ENCODE assay signal across 23 mouse cellular contexts in genomic region chr7:139974307-139974706, GRCm38 (mm10). TPM values are rescaled to one million over a fixed set of nuclear protein-coding genes. Genes with fewer than 3 reads are reported as not detected.
A peak's percentile ranks its signal among the peaks of the same experiment; 100 is the strongest.
DNase-seq lines count a peak whose midpoint lies in the region; ATAC-seq lines count a peak whose summit lies in the region.
"Had no signal": no experiment of that assay in that cellular context is flagged by ENCODE, and none has a peak within 500 bp of the region (broad histone marks: within the 10 kb centered on the region; RNA-seq: fewer than 3 reads in every experiment).

No protein-coding gene starts in this region.

- 25% methylated on average over 10 of the region's 10 CpGs for WGBS in liver, embryonic 15.5 days (ENCODE audit: insufficient replicate concordance)
- WGBS in liver, embryonic 12.5 days (ENCODE audit: insufficient replicate concordance), result 41% methylated on average over 10 of the region's 10 CpGs

- peaks cover 13% of the 10 kb centered on the region for H3K4me1 ChIP-seq in liver, embryonic 15.5 days (replicated peaks)
- H3K4me1 ChIP-seq in liver, embryonic 12.5 days, result peaks cover 13% of the 10 kb centered on the region
- peaks cover 94% of the 10 kb centered on the region for H3K4me1 ChIP-seq in megakaryocyte, embryonic 14.5 days

- no peak for ATAC-seq in liver, embryonic 15.5 days (ENCODE audit: insufficient read depth)
- ATAC-seq in liver, embryonic 12.5 days, result no peak
- ATAC-seq: hindbrain, postnatal 0 days had no signal

- no peak overlapping the region for H3K4me2 ChIP-seq in liver, embryonic 15.5 days
- H3K4me2 ChIP-seq in liver, embryonic 12.5 days, result no peak overlapping the region
- H3K4me2 ChIP-seq: heart, embryonic 15.5 days; limb, embryonic 12.5 days had no signal

- peaks cover 22% of the 10 kb centered on the region for H3K27me3 ChIP-seq in liver, embryonic 15.5 days
- peaks cover 14% of the 10 kb centered on the region for H3K27me3 ChIP-seq in liver, embryonic 12.5 days (replicated peaks)
- H3K27me3 ChIP-seq in megakaryocyte, embryonic 14.5 days (replicated peaks), result peaks cover 21% of the 10 kb centered on the region
- H3K27me3 ChIP-seq: limb, embryonic 12.5 days had no signal

- H3K9ac ChIP-seq in liver, embryonic 15.5 days, result no peak overlapping the region
- no peak overlapping the region for H3K9ac ChIP-seq in liver, embryonic 12.5 days
- H3K9ac ChIP-seq: heart, embryonic 15.5 days; limb, embryonic 12.5 days had no signal

- no peak overlapping the region for H3K4me3 ChIP-seq in liver, embryonic 15.5 days (replicated peaks)
- no peak overlapping the region for H3K4me3 ChIP-seq in liver, embryonic 12.5 days
- H3K4me3 ChIP-seq in megakaryocyte, embryonic 14.5 days (replicated peaks), result peak overlapping the region; percentile 80
- H3K4me3 ChIP-seq: embryonic facial prominence, embryonic 10.5 days; forebrain, embryonic 10.5 days; gastrocnemius, adult 2 months; heart, embryonic 15.5 days; limb, embryonic 12.5 days had no signal

- peak; percentile 98 for DNase-seq in 416B (ENCODE audit: low read depth)
- DNase-seq in T-cell, adult 2 months (ENCODE audit: low spot score), result peak; percentile 50
- DNase-seq in cerebellum, adult 9-11 months, result no peak
- no peak for DNase-seq in testis, postnatal 14 days (ENCODE audit: low spot score)
- DNase-seq in frontal cortex, postnatal 36 days (ENCODE audit: low spot score in 2 of 2), result no peak
- DNase-seq: adrenal gland, postnatal 36 days; cerebellum, adult 2 months; gastrocnemius, adult 2 months; kidney, postnatal 14 days; layer of hippocampus, postnatal 36 days; lung, postnatal 36 days; right cerebral cortex, adult 18-20 months had no signal

- peak overlapping the region; percentile 49; the same call in 1 of the 2 replicates for H3K27ac ChIP-seq in liver, embryonic 15.5 days (replicated peaks)
- H3K27ac ChIP-seq in liver, embryonic 12.5 days, result no peak overlapping the region
- H3K27ac ChIP-seq: embryonic facial prominence, embryonic 10.5 days; forebrain, embryonic 10.5 days; gastrocnemius, adult 2 months; heart, embryonic 15.5 days; hindbrain, postnatal 0 days; limb, embryonic 12.5 days; stomach, postnatal 0 days had no signal

- no peaks in the 10 kb centered on the region for H3K9me3 ChIP-seq in liver, embryonic 15.5 days (replicated peaks)
- H3K9me3 ChIP-seq in liver, embryonic 12.5 days (replicated peaks), result no peaks in the 10 kb centered on the region
- no peaks in the 10 kb centered on the region for H3K9me3 ChIP-seq in megakaryocyte, embryonic 14.5 days
- H3K9me3 ChIP-seq: embryonic facial prominence, embryonic 10.5 days; forebrain, embryonic 10.5 days; heart, embryonic 15.5 days; limb, embryonic 12.5 days had no signal

- no peaks in the 10 kb centered on the region for H3K36me3 ChIP-seq in liver, embryonic 15.5 days (replicated peaks)
- no peaks in the 10 kb centered on the region for H3K36me3 ChIP-seq in liver, embryonic 12.5 days
- H3K36me3 ChIP-seq in megakaryocyte, embryonic 14.5 days (replicated peaks; ENCODE audit: low read length), result peaks cover 4% of the 10 kb centered on the region
- H3K36me3 ChIP-seq: embryonic facial prominence, embryonic 10.5 days; forebrain, embryonic 10.5 days; heart, embryonic 15.5 days; limb, embryonic 12.5 days had no signal

RNA-seq across cellular contexts. Expression of gene 6430531B16Rik, which starts 4.2 kb away (rescaled TPM):
- polyA plus RNA-seq in liver, embryonic 15.5 days (2015; fragmentation: Nextera tagmentation; extraction: Ambion mirVana), result not detected in 2 replicates
- not detected in 2 replicates for polyA plus RNA-seq in liver, embryonic 12.5 days (2016; fragmentation: Nextera tagmentation; extraction: Ambion mirVana)
- polyA plus RNA-seq in megakaryocyte, embryonic 14.5 days (2012; ENCODE audit: insufficient read depth, low replicate concordance), result 0.31 TPM in 1 of 2 replicates, not detected in the other
- polyA plus RNA-seq: heart, embryonic 15.5 days; neural tube, embryonic 11.5 days had no signal

RNA-seq across cellular contexts. Expression of gene Adam8, which starts 18.1 kb away (rescaled TPM):
- 1.1 and 1.3 TPM in 2 replicates for polyA plus RNA-seq in liver, embryonic 15.5 days (2015; fragmentation: Nextera tagmentation; extraction: Ambion mirVana)
- polyA plus RNA-seq in liver, embryonic 12.5 days (2016; fragmentation: Nextera tagmentation; extraction: Ambion mirVana), result 0.61 and 0.83 TPM in 2 replicates
- 7.8 and 22.3 TPM in 2 replicates for polyA plus RNA-seq in megakaryocyte, embryonic 14.5 days (2012; ENCODE audit: insufficient read depth, low replicate concordance)

RNA-seq across cellular contexts. Expression of gene Utf1, which starts 30.7 kb away (rescaled TPM):
- not detected in 2 replicates for polyA plus RNA-seq in liver, embryonic 15.5 days (2015; fragmentation: Nextera tagmentation; extraction: Ambion mirVana)
- not detected in 2 replicates for polyA plus RNA-seq in liver, embryonic 12.5 days (2016; fragmentation: Nextera tagmentation; extraction: Ambion mirVana)
- not detected in 2 replicates for polyA plus RNA-seq in megakaryocyte, embryonic 14.5 days (2012; ENCODE audit: insufficient read depth, low replicate concordance)
- polyA plus RNA-seq: C2C12; forebrain, embryonic 10.5 days; heart, embryonic 15.5 days; hindbrain, postnatal 0 days; neural tube, embryonic 11.5 days; stomach, postnatal 0 days had no signal

Comparison
In these comparisons a context has a peak if more than half of its experiments do, and no peak if none do; other contexts are left out.
1. DNase-seq: peak in 416B (single experiment) and T-cell, adult 2 months (single experiment); none in cerebellum, adult 9-11 months (single experiment), testis, postnatal 14 days (single experiment) and frontal cortex, postnatal 36 days (0 of 2).